Mouse (Mus musculus): ENCODE measurements around the gene Atp6v1g1. TPM values are rescaled to one million over a fixed set of nuclear protein-coding genes. Genes with fewer than 3 reads are reported as not detected.

Atp6v1g1 gene
- polyA plus RNA-seq, 2 experiments: 138 to 289 TPM

DNA sequence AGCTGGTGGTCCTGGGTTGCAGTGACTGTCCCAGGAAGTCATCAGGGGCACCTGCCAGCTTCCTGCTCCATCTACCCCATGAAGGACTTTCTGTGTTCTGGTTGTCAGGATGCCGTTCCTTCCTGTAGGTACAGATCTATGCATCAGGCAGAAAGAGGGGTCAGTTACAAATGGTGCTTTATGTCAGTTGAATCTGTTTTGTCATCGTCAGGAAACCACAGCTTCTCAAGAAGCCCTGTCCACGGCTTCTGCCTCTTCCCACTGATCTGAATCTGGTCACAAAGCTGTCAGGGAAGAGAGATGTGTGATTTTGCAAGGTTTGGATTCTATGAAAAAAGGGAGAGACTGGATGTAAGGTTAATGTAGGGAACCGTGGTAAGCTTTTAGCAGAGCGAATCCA lies 29.6 kb upstream of the Atp6v1g1 start:
- Histone ChIP-seq H3K36me3 (ENCODE audit: control insufficient read depth, insufficient read depth, low read length) (no peaks in the 10 kb centered on the region), H3K9ac (ENCODE audit: low read depth, low read length, severe bottlenecking) (no peak overlapping the region), H3K27me3 (ENCODE audit: control insufficient read depth, insufficient read depth, low read length) (no peaks in the 10 kb centered on the region), H3K4me3 (replicated peaks; ENCODE audit: low read length) (no peak overlapping the region), H3K27ac (replicated peaks; ENCODE audit: low read depth, low read length) (no peak overlapping the region), H3K4me2 (replicated peaks; ENCODE audit: low read depth, low read length, severe bottlenecking) (no peak overlapping the region), H3K9me3 (ENCODE audit: control insufficient read depth, low read length) (no peaks in the 10 kb centered on the region), H3K4me1 (ENCODE audit: control insufficient read depth, insufficient read depth, low read length) (peaks cover 6% of the 10 kb centered on the region; the same call in 1 of the 2 replicates)
- ATAC-seq (ENCODE audit: low FRiP score, low read depth) (no peak), DNase-seq (ENCODE audit: low spot score) (no peak)
- WGBS: 77% methylated on average over 5 of the region's 5 CpGs
- TF ChIP-seq POLR2A (IDR thresholded peaks at IDR 0.05; ENCODE audit: borderline replicate concordance, extremely low read depth, insufficient read depth, insufficient read length): no peak

DNA sequence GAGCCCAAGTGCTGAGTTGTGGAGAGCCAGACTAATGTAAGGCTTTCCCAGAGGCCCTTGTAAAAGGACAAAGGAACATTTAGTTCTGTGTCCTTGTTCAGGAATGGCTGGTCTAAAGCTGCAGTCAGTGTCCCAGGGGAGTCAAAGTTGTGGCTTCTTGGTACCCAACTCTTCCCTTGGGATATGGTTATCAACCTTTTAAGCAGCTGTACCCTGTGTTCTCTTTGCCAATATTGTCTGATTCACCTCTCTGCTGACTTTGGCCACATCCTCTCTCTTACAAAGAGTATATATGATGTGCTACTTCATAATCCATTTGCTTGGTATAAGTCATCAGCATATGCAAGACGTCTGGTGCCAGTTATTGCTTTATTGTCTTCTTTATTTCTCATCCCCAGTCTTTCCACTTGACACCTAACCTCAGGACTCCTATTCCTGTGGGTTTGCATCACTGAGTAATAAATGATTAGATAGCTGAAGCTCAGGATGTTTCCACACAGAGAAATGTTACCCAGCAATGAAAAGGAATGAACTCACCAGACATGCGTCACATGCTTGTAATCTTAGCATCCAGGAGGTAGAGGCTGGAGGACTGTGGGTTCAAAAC lies 22.7 kb upstream of the Atp6v1g1 start:
- ATAC-seq (ENCODE audit: low FRiP score, low read depth): no peak
- 72% methylated on average over 2 of the region's 2 CpGs for WGBS
- no peak for TF ChIP-seq POLR2A (IDR thresholded peaks at IDR 0.05; ENCODE audit: borderline replicate concordance, extremely low read depth, insufficient read depth, insufficient read length)

DNA sequence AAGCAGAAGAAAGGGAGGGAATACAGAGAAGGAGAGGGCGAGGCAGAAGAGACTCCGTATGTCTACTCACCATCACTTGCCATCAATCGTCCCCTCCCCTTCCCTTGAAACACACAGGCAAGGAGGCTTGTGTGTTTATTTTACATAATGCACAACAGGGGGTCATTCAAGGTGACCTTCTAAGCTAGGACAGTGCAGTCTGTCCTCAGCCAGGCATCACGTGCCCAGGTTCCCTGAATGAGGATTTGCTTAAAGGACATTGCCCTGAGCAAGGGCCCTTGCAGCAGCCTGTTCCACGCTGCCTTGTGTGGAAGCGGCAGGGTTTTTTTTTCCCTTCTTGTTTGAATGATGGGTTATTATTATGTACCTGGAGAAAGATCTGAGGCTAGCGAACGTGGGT lies 19.1 kb upstream of the Atp6v1g1 start:
- Histone ChIP-seq H3K4me2 (replicated peaks; ENCODE audit: low read depth, low read length, severe bottlenecking) (no peak overlapping the region), H3K4me3 (replicated peaks; ENCODE audit: low read length) (no peak overlapping the region), H3K9me3 (ENCODE audit: control insufficient read depth, low read length) (no peaks in the 10 kb centered on the region), H3K27ac (replicated peaks; ENCODE audit: low read depth, low read length) (no peak overlapping the region), H3K36me3 (ENCODE audit: control insufficient read depth, insufficient read depth, low read length) (no peaks in the 10 kb centered on the region), H3K9ac (ENCODE audit: low read depth, low read length, severe bottlenecking) (no peak overlapping the region), H3K27me3 (ENCODE audit: control insufficient read depth, insufficient read depth, low read length) (no peaks in the 10 kb centered on the region), H3K4me1 (ENCODE audit: control insufficient read depth, insufficient read depth, low read length) (no peaks in the 10 kb centered on the region)
- no peak for TF ChIP-seq POLR2A (IDR thresholded peaks at IDR 0.05; ENCODE audit: borderline replicate concordance, extremely low read depth, insufficient read depth, insufficient read length)
- no peak for ATAC-seq (ENCODE audit: low FRiP score, low read depth)
- WGBS: 78% methylated on average over 8 of the region's 8 CpGs
- DNase-seq (ENCODE audit: low spot score): no peak

More for the DNA sequence above, 22.7 kb upstream of the Atp6v1g1 start:
- H3K4me3 ChIP-seq (replicated peaks; ENCODE audit: low read length): no peak overlapping the region
- no peak overlapping the region for H3K4me2 ChIP-seq (replicated peaks; ENCODE audit: low read depth, low read length, severe bottlenecking)
- H3K9ac ChIP-seq (ENCODE audit: low read depth, low read length, severe bottlenecking): no peak overlapping the region
- no peak for DNase-seq (ENCODE audit: low spot score)
- H3K36me3 ChIP-seq (ENCODE audit: control insufficient read depth, insufficient read depth, low read length): no peaks in the 10 kb centered on the region
- no peaks in the 10 kb centered on the region for H3K4me1 ChIP-seq (ENCODE audit: control insufficient read depth, insufficient read depth, low read length)
- H3K27me3 ChIP-seq (ENCODE audit: control insufficient read depth, insufficient read depth, low read length): no peaks in the 10 kb centered on the region
- no peak overlapping the region for H3K27ac ChIP-seq (replicated peaks; ENCODE audit: low read depth, low read length)
- H3K9me3 ChIP-seq (ENCODE audit: control insufficient read depth, low read length): no peaks in the 10 kb centered on the region

DNA sequence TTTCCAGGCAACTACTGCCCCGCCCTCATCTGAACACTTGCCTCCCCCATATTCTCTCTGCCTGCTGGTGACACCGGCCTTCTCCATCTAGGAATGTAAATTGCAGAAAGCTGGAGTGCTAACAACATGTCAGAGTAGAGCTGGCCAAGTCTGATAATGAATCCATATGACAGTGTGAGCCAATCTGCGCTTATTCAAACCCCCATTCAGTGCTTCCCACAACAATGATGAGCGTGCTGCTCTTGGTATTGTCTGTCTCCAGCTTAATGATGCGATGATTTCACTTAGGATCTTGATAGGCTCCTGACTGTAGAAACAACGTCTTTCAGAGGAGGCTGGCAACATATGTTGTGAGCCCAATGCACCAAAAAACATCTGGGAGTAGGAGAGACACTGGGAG lies 15.6 kb upstream of the Atp6v1g1 start:
- no peaks in the 10 kb centered on the region for H3K27me3 ChIP-seq (ENCODE audit: control insufficient read depth, insufficient read depth, low read length)
- ATAC-seq (ENCODE audit: low FRiP score, low read depth) (no peak), DNase-seq (ENCODE audit: low spot score) (no peak)
- H3K9me3 ChIP-seq (ENCODE audit: control insufficient read depth, low read length): no peaks in the 10 kb centered on the region
- H3K9ac ChIP-seq (ENCODE audit: low read depth, low read length, severe bottlenecking): no peak overlapping the region
- no peak overlapping the region for H3K27ac ChIP-seq (replicated peaks; ENCODE audit: low read depth, low read length)
- H3K36me3 ChIP-seq (ENCODE audit: control insufficient read depth, insufficient read depth, low read length): no peaks in the 10 kb centered on the region
- TF ChIP-seq POLR2A (IDR thresholded peaks at IDR 0.05; ENCODE audit: borderline replicate concordance, extremely low read depth, insufficient read depth, insufficient read length): no peak
- no peak overlapping the region for H3K4me2 ChIP-seq (replicated peaks; ENCODE audit: low read depth, low read length, severe bottlenecking)
- no peaks in the 10 kb centered on the region for H3K4me1 ChIP-seq (ENCODE audit: control insufficient read depth, insufficient read depth, low read length)
- WGBS: 76% methylated on average over 6 of the region's 6 CpGs
- no peak overlapping the region for H3K4me3 ChIP-seq (replicated peaks; ENCODE audit: low read length)

DNA sequence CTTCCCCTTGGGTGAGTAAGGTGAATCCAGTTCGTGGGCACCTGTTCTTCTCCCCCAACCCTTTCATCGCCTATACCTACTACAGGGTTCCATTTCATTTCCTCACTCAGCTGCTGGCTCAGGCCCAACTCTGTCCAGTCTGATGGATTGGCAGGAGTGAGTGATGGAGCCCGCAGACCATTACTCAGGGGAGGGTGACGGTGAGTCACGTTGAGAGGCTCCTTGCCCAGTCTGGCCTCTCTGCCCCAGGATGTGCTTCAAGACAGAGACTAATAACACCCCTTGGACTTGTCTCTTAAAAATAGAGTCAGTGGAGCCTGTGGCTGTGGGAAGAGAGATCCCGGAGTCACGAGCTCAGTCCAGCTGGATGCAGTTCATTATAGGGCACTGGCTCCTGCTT lies 14.2 kb upstream of the Atp6v1g1 start:
- WGBS: 77% methylated on average over 7 of the region's 7 CpGs
- H3K36me3 ChIP-seq (ENCODE audit: control insufficient read depth, insufficient read depth, low read length): no peaks in the 10 kb centered on the region
- no peak for ATAC-seq (ENCODE audit: low FRiP score, low read depth)

More for the DNA sequence above, 14.2 kb upstream of the Atp6v1g1 start:
- Histone ChIP-seq H3K4me3 (replicated peaks; ENCODE audit: low read length) (no peak overlapping the region), H3K4me1 (ENCODE audit: control insufficient read depth, insufficient read depth, low read length) (no peaks in the 10 kb centered on the region), H3K27me3 (ENCODE audit: control insufficient read depth, insufficient read depth, low read length) (no peaks in the 10 kb centered on the region), H3K4me2 (replicated peaks; ENCODE audit: low read depth, low read length, severe bottlenecking) (no peak overlapping the region), H3K9ac (ENCODE audit: low read depth, low read length, severe bottlenecking) (no peak overlapping the region), H3K9me3 (ENCODE audit: control insufficient read depth, low read length) (no peaks in the 10 kb centered on the region), H3K27ac (replicated peaks; ENCODE audit: low read depth, low read length) (no peak overlapping the region)
- TF ChIP-seq POLR2A (IDR thresholded peaks at IDR 0.05; ENCODE audit: borderline replicate concordance, extremely low read depth, insufficient read depth, insufficient read length): no peak
- no peak for DNase-seq (ENCODE audit: low spot score)

Measured in limb, embryonic 14.5 days (tissue).